Mouse (Mus musculus) adrenal gland, adult (tissue): ENCODE measurements around the gene Emx1.
A peak's percentile ranks its signal among the peaks of the same experiment; 100 is the strongest.

ENCODE experiments used
- DNase-seq, 2 experiments: peaks; one replicate each; pipeline ENCODE4 v3.0.0; 2022 to 2023; ENCODE audit warnings: low spot score in 1 of 2; ENCODE audit not compliant: inconsistent age in 2 of 2

Emx1 gene

GRCm38 (mm10) chr6:85189361-85189760, 2.1 kb downstream of the Emx1 start:
- no peak for DNase-seq

- peak; percentile 18 to 76 for DNase-seq
Measured at GRCm38 (mm10) chr6:85189911-85190591, 2.8 kb downstream of the Emx1 start.

DNA sequence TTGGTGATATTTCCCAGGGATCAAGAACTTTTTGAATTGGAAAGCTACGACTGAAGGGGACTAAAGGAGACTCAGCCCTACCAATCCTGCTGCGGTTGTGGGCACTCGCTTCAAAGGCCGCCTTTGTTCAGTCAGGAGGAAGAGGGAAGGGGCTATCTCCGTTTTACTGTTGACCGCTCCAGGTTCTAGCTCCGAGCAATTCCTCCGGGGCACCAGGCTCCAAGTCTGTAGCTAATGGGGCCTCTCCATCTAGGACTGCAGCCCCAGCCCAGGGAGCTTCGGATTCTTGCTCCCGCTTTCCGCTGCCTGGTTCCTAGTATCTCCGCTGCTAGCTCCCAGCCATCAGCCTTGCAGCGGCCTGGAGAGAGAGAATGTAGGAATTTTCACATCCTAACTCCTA, 3.4 kb downstream of the Emx1 start:
- no peak for DNase-seq

- DNase-seq: no peak
Measured at GRCm38 (mm10) chr6:85191751-85192440, 4.7 kb downstream of the Emx1 start.

- no peak for DNase-seq
Measured at GRCm38 (mm10) chr6:85193381-85194318, 6.4 kb downstream of the Emx1 start.

DNA sequence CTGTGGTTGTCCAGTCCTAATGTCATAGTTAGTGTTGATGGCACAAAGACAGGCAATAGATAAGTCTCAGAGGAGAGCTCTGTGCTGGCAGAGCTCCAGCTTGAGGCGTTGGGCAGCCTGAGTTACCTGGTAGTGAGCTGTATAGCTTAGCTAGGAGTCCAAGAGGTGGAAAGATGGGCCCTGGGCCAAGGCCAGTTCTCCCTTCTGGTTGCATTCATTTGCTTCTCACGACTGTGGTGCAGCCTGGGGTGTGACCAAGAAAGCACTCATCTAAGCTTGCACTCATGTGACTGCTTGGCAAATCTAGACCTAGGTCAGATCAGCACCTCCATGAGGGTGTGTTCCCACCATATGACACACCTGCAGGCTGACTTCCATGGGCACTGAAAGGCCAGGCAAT, 10.7 kb downstream of the Emx1 start:
- DNase-seq: no peak

GRCm38 (mm10) chr6:85206182-85206938, 19.1 kb downstream of the Emx1 start:
- no peak for DNase-seq

- DNase-seq: no peak
Measured at GRCm38 (mm10) chr6:85206939-85207285, 19.7 kb downstream of the Emx1 start.

DNA sequence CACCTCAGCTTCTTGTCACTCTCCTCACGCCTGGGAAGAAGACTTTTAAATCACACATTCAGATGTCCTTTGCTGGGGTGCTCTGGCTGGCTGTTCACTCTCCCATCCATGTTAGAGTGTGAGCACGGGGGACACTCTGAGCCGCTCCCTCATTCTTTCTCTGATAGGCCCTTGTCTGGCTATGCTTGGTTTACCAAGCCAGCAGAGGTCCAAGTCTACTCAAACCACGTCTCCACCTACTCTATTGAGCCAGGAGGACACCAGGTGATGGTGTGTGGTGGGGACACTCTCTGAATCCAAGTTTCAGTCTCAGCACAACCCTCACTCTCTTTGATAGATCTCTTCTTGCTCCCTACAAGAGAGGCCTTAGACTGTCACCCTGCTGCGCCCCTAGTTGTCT, 20.1 kb downstream of the Emx1 start:
- DNase-seq: no peak

DNA sequence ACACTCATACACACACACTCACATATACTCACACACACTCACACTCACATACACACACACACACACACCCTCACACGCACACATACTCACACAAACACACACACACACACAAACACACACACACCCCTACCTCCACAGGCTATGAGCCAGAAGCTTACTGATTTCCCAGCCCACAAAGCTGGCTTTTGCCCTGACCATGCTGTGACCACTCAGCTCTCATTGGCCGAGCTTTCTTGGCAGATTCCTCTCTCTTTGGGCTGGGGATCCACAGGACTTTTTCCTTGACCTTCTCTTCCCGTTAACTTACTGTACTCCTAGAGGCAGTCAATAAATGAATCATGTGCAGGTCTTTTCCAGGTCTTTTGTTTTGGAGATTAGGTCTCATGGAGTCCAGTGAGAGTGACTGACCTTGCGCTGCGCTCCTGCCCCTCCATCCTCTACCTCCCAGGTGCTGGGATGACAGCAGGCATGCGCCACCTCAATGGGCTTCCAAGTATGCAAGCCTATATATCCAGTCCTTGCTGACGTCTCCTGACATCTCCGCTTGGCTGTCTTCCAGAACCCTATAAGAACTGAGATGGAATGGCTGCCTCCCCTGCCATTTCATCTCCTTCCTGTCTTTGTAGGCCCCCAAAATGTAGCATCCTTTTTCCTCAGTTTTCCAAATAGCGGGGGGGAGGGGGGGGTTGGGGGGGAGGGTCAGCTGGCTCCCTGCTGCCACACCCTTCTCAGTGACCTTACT, 22.2 kb downstream of the Emx1 start:
- DNase-seq: peak; percentile 75 to 77

GRCm38 (mm10) chr6:85210686-85211085, 23.4 kb downstream of the Emx1 start:
- no peak for DNase-seq

GRCm38 (mm10) chr6:85218251-85218650, 31.0 kb downstream of the Emx1 start:
- DNase-seq: no peak

DNA sequence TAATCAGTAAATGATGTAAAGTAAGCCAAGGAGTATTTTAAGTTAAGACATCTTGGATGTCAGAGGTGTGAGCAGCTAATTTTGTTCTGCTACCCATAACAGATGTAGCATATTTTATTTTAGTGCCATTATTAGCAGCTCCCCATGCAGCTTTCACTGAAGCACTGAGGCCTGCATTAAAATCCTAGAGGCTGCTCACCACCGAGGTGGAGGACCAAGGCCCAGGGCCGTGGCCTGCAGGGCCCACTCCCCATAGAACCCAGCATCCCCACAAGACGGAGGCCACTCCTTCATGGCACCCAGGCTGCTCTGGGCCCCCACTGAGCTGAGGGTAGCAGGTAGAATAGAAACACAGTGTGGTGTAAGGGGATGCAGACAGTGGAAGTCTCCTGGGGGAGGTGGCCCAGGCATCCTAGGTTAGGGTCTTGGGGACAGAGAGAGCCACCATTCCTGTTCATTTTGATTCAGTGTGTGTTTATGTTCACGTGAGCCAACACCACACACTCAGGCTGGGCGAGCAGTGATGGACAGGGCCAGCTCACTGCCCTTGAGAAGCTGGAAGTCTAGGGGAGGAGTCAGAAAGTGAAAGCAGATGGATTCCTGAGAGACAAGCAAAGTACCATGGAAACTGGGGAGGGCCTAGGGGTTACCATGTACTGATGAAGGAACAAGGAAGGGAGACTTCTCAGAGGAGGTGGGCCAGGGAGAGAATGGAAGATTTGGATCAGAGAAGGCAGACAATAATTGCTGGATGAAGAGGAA, 31.6 kb downstream of the Emx1 start:
- DNase-seq: peak in 1 of 2 experiments; percentile 59

DNA sequence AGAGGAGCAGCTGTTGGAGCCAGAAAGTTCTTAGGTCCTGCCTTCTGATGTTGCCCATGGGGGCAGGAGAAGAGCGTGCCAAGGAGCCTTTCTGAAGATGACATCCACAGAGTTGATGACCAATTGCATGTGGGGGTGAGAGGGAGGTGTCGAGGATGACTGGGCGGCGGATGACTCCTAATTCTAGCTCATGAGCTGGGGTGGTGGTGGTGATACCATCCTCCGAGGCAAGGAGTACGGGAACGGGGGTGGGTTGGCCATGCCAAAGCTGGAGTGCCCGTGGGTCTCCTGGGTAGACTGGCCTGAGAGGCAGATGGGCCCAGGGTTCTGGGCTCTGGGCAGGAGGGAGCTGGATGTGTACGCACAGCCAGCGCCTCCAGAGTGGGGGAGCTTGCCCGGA, 32.5 kb downstream of the Emx1 start:
- DNase-seq: no peak

DNA sequence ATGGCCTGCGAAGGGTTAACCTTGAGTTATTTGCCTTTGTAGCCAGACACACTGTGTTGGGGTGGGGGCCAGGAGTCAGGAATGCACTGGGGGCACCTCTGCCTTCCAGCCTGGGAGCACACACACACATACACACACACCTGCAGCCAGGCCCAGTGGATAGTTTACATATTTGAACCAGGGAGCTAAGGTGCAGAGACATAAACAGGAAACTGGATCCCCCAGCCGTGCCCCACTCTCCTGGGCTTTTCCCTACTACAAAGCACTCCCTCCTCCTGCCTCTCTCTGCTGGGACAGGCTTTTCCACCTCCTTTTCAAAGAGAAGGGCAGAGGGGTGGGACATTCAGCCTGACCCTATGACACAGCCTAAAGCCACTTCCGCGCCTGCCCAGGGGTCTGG, 33.7 kb downstream of the Emx1 start:
- DNase-seq: no peak

DNA sequence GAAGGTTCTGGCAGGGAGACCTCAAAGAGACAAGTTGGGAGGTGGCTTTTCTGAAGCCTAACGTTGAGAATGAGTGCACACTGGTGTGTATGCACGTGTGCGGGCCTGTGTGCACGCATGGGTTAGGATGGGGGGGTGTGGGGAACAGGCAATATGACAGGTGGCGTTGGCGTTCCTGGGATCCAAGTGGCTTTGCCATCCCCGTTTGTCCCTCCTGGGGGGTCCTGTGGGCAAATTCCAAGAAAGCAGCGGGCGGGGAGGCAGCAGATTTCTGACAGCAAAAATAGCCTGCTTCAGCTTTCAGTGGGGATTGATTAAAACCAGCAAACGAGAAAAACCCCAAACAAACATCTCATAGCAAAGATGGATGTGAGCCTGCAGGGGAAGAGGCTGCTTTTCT, 35.3 kb downstream of the Emx1 start:
- DNase-seq: no peak

GRCm38 (mm10) chr6:85223498-85224150, 36.4 kb downstream of the Emx1 start:
- no peak for DNase-seq

- peak in 1 of 2 experiments; percentile 42 for DNase-seq
Measured at GRCm38 (mm10) chr6:85224442-85224891, 37.2 kb downstream of the Emx1 start.

- DNase-seq: no peak
Measured at GRCm38 (mm10) chr6:85226570-85226969, 39.3 kb downstream of the Emx1 start.
